Mouse (Mus musculus): ENCODE measurements around the gene Gm44511.
A peak's percentile ranks its signal among the peaks of the same experiment; 100 is the strongest.

DNA sequence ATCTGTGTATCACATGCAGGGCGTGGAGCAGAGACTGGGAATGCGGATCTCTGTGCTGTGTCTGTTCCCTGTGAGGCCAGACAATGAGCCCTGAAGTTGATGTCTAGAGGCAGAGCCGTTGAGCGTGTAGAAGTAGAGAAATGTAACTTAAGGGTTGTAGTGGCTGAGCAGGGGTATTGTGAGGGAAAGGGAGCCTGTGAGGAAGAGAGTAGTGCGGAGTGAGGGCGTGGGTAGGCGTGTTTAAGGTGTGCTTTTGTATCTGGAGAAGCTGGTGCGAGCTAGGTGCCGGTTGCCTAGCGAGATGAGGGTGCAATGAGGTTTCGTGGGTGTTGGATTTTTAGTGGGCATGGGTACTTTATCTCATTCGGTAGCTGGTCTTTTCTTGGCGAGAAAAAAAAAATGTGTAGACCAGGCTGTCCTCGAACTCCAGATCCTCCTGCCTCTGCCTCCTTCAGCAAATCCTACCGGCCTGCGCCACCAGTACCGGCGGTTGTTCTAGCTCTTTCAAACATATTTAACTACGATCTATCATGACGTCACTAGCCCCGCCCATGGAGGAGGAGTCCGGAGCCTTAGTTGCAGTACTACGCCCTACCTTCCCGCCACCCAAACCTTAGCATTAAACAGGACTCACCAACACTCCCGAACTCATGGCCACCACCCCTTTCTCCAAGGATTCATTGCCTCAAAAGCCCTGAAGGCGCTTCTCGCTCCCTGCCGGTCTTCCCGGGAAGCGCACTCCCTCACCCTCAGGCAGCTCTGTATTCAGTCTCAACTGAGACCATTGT, 62.2 kb downstream of the Gm44511 start:
- TF ChIP-seq CTCF (IDR thresholded peaks at IDR 0.05) (peak; percentile 89), EP300 (IDR thresholded peaks at IDR 0.05) (peak; percentile 75)

Data from lung, postnatal 0 days (tissue).